Mouse (Mus musculus) G1E (cell line): ENCODE measurements at regions not wholly inside any gene's neighbourhood (a gene's known extent, or its start where the extent isn't known, plus 50 kb on each side); places are given as distances from the start of the nearest gene placed in this dataset.

ENCODE experiments used
- CTCF ChIP-seq: IDR thresholded peaks from 2 replicates; pipeline ENCODE4 v1.5.1; 2012; ENCODE audit warnings: low read depth, low read length, inconsistent platforms, mixed read lengths
- GATA1 ChIP-seq: IDR thresholded peaks from 2 replicates; pipeline ENCODE4 v1.6.1; 2012; ENCODE audit warnings: borderline replicate concordance, low read length, inconsistent platforms, mixed read lengths
- POLR2AphosphoS5 ChIP-seq: IDR thresholded peaks from 2 replicates; pipeline ENCODE4 v1.6.1; 2012; ENCODE audit warnings: low read depth, low read length, inconsistent platforms; ENCODE audit not compliant: insufficient replicate concordance

- no peak for TF ChIP-seq POLR2AphosphoS5
- TF ChIP-seq CTCF: no peak
- TF ChIP-seq GATA1: no peak
These were observed 175.6 kb downstream of the Fam43a start for GRCm38 (mm10) chr16:30774951-30775661.
